Mouse (Mus musculus): ENCODE measurements around the gene Gorasp1.
A peak's percentile ranks its signal among the peaks of the same experiment; 100 is the strongest.

Gorasp1 gene

DNA sequence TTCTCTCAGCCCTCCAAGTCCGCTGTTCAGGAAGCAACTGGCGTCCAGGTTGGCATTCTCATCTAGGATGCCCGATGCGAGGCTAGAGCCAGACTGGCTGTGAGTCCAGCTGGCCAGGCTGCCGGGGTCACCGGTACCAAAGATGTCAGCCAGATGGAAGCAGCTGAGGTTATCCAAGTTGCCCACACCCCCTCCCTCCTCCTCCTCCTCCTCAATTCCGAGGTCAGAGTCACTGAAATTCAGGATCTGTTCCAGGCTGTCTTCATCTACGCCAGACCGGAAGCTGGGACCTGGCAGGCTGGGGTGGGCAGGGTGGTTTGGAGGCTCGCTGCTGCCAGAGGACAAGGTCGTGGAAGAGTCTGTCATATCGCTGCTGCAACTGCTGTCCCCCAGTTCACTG lies 35.2 kb upstream of the Gorasp1 start:
- no peak for DNase-seq (ENCODE audit: low read depth)

DNA sequence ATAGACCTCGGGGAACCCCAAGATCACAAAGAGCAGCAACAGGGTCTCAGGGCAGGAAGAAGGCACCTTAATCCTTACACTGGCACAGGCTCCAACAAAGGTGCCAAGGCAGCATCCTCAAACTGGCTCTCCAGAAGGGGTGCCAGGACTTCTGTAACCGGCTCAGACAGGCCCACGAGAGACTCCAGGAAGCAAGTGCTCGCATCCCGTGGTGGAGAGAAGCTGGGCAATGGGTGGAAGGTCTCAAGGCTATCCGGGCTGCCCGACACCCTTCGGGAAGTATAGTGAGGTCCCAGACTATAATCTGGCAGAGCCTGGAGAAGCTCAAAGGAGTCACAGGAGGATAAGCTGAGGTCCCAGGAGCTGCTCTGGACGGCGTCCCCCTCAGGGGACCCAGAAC lies 34.8 kb upstream of the Gorasp1 start:
- no peak for DNase-seq (ENCODE audit: low read depth)

GRCm38 (mm10) chr9:119970763-119971656 lies 33.6 kb upstream of the Gorasp1 start:
- DNase-seq (ENCODE audit: low read depth) = no peak

GRCm38 (mm10) chr9:119970221-119970620 lies 32.9 kb upstream of the Gorasp1 start:
- peak; percentile 71 for DNase-seq (ENCODE audit: low read depth)

DNA sequence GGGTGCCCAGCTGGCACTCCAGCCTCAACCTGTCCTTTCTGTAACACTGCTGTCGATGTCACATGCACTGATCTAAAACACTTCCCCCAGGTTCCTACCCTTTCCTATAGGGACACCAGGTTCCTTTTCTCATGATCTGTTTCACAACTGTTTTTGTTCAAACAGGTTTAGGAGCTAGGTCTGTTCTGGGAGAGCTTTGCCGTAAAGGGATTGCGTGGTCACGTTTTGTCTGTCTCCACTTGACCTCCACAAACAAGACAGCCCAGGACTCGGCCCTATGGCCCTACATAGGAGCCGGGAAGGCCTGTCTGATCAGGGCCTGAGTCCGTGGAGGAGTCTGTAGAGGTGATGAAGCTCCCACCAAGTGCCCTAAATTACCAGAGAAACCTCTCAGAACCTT lies 32.4 kb upstream of the Gorasp1 start:
- peak; percentile 37 for DNase-seq (ENCODE audit: low read depth)

DNA sequence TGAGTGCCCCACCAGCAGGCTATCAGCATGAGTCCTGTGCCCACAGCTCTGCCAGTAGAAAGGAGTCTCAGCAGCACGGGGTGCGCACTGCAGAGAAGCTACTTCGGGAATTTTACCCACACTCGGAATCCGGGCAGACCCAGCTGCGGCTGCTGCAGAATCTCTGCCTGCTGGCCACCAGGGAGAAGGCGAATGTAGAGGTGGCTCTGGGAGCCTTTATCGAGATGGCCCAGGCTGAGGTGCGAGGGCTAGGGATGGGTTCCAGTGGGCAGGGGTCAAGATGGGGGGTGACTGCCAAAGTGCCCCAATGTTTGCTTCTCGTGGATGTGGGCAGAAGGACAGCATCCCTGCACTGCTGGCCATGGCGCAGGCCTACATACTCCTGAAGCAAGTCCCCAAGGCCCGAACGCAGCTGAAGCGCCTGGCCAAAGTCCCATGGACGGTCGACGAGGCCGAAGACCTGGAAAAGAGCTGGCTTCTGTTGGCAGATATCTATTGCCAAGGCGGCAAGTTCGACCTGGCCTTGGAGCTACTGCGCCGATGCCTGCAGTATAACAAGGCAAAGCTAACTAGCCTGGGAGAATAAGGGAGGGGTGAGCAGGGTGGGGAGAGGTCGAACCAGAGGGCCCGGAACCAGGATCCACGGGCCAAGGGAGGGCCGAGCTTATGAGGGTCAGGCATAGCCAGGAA lies 29.0 kb upstream of the Gorasp1 start:
- DNase-seq (ENCODE audit: low read depth) = no peak

GRCm38 (mm10) chr9:119965186-119965585 lies 27.8 kb upstream of the Gorasp1 start:
- no peak for DNase-seq (ENCODE audit: low read depth)

DNA sequence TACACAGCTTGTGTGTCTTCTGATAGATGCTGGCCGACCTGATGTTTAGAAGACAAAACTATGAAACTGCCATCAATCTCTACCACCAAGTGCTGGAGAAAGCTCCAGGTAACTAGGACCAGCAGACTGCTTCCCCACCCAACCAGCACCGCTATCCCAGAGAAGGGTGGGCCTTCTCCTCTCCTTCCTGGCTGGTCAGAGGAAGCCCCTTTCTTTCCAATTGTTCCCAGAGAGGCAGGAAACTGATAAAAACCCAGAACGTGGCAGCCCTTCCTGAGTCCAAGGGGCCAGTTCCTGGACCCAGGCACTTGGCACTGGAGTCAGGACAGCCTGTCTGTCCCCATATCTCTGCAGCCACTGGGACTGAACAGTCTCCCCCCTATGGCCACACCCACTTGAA lies 26.8 kb upstream of the Gorasp1 start:
- no peak for DNase-seq (ENCODE audit: low read depth)

DNA sequence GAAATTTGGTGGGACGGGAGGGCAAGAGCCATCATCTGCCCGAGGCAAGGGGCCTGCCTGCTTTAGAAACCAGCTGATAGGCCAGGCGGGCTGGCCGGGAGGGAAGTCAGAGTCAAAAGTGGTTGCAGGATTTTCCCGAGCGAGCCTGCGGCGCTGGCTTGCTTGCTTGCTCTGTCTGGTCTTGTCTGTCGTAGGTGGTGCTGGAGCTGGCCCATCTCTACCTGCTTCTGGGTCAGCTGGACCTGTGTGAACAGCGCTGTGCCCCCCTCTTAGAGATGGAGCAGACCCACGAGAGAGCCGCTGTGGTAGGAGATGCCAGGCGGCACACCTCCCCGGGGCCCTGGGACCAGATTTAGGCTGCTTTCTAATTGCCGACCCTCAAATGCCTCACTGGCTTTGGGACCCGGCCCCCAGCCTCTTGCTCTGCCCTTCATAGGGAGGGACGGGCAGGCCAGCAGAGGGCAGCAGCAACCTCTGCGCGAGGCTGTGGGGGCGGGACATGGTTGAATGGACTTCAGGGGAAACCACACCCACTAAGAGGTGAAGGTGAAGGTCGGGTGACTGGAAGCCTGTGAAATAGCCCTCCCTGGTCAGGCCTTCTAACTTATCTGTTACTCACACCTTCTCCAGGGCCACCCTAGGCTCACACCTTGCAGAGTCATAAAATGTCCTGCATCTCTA lies 25.8 kb upstream of the Gorasp1 start:
- DNase-seq (ENCODE audit: low read depth) = peak; percentile 85

DNA sequence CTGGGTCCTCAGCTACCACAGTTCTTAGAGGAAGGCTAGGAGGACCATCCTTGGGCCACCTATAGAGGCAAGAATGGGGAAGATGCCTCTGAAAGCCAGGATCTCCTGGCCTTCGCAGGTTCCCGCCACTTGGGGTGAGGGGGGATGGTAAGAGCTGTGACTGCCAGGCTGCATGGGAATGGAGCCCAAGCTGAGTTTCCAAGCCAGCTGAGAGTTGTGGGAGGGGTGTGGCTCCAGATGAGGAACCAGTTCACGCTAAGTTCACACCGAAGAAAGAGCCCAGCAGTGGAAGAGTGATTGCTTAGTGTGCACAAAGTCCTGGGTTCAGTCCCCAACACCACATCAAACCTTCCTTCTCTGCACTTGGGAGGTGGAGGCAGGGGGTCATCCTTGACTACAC lies 24.9 kb upstream of the Gorasp1 start:
- no peak for DNase-seq (ENCODE audit: low read depth)

GRCm38 (mm10) chr9:119958835-119959234 lies 21.5 kb upstream of the Gorasp1 start:
- DNase-seq (ENCODE audit: low read depth) = no peak

GRCm38 (mm10) chr9:119951388-119951787 lies 14.0 kb upstream of the Gorasp1 start:
- no peak for DNase-seq (ENCODE audit: low read depth)

GRCm38 (mm10) chr9:119950434-119950833 lies 13.1 kb upstream of the Gorasp1 start:
- DNase-seq (ENCODE audit: low read depth) = no peak

DNA sequence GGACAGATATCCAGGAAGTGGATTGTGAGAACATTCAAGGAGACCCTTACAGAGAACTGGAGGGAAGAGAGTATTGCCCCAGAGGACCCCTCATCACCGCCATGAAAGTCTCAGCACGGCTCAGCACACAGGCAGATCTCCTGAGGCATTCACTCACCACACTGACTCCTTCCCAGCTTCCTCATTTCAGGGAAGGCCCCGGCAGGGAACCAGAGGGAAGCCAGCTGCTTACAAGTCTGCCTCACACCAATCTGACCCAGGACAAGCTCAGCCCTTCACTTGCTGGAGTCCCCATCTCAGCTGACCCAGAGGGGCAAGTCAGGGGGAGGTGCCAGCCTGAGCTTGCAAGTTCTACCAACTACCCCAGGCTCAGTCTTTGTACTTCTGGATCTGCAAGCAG lies 11.4 kb upstream of the Gorasp1 start:
- no peak for DNase-seq (ENCODE audit: low read depth)

- DNase-seq (ENCODE audit: low read depth) = peak; percentile 75
These were observed 8.0 kb upstream of the Gorasp1 start for GRCm38 (mm10) chr9:119945173-119945900.

DNA sequence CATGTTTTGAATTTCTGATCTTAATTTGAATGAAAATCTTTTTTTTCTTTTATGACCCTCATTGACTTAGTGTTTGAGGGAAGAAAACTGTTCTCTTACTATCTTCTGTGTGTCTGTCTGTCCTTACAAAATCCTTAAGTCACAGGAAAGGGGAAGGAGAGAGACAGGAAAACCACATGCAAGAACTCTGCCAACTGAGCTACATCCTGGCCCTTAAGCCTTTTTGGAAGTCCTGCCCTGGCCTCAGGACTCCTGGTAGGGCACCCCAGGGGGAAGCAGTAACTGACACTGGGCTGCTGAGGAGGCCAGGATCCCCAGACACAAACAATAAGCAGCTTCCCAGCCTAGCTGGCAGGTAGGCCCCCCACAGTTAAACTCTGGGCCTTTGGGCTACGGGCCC lies 6.0 kb upstream of the Gorasp1 start:
- no peak for DNase-seq (ENCODE audit: low read depth)

- no peak for DNase-seq (ENCODE audit: low read depth)
These were observed 4.5 kb upstream of the Gorasp1 start for GRCm38 (mm10) chr9:119941861-119942260.

GRCm38 (mm10) chr9:119941407-119941806 lies 4.0 kb upstream of the Gorasp1 start:
- no peak for DNase-seq (ENCODE audit: low read depth)

DNA sequence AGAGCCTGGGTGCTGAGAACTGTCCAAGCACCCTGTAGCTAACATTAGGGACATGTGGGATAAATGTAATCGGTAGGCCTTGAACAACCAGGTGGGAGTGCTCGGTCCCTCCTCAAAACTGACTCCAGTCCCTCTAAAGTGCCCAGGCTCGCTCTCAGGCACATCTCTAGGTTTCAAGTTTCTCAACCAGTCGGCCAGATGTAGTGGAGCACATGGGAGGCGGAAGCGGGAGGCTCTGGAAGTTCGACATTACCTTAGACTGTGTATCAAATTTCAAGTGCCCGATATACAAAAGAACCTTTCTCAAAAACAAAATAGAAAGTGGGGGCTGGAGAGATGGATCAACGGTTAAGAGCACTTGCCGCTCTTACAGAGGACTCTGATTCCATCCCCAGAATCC lies 2.3 kb upstream of the Gorasp1 start:
- DNase-seq (ENCODE audit: low read depth) = no peak

DNA sequence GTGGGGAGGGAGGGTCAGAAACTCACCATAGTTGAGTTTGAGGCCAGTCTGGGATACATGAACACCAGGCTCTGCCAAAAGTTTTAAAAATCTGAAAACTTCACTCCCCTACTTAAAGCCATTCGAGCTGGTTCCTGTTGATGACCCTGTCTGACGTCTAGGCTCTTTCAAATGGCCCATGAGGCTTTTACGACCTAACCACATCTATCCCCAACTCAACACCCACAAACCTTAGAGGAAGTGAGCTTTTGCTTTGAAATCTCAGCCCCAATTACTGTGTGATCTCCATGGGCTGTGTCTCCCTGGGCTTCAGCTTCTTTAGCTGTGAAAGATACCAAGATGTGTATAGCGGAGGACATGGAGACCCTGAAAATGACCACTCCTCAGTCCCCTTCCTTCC lies 1.1 kb upstream of the Gorasp1 start:
- peak; percentile 89 for DNase-seq (ENCODE audit: low read depth)

DNA sequence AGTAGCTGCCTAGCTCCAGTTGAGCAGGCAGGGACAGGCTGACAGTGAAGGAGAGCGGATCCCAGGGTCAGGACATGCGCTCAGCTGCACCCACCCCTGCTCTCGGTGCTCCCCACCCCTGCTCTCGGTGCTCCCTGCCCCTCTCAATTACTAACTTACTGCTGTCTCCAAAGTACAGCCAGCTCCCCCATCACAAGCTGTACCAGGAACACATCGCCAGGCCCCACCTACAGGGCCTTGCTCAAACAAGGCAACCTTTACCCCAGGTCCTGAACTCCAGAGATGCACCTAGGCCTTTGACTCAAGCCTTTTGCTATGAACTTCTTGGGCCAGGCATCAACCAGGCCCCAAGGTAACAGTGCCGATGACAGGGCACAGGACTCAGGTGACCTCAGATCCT lies 3.7 kb downstream of the Gorasp1 start:
- DNase-seq (ENCODE audit: low read depth) = no peak

GRCm38 (mm10) chr9:119932358-119932757 lies 5.0 kb downstream of the Gorasp1 start:
- DNase-seq (ENCODE audit: low read depth) = no peak

Measured in induced T-regulatory cell, adult 2 months (primary cell).